Mouse (Mus musculus): ENCODE measurements around the gene Thoc5. TPM values are rescaled to one million over a fixed set of nuclear protein-coding genes. Genes with fewer than 3 reads are reported as not detected.
A peak's percentile ranks its signal among the peaks of the same experiment; 100 is the strongest.

Gene Thoc5
- total and polyA plus RNA-seq, 3 experiments, result 8.8 to 34.1 (median 32.3) TPM

GRCm38 (mm10) chr11:4906231-4906630 is 11.1 kb downstream of the Thoc5 start:
- DNase-seq, result no peak

GRCm38 (mm10) chr11:4916068-4916467 is 20.9 kb downstream of the Thoc5 start:
- peak; percentile 57 for DNase-seq

- peak; percentile 58 for DNase-seq
Observed at GRCm38 (mm10) chr11:4921281-4921680, 26.2 kb downstream of the Thoc5 start.

- peak; percentile 37 for DNase-seq
Observed at GRCm38 (mm10) chr11:4921751-4922150, 26.6 kb downstream of the Thoc5 start.

GRCm38 (mm10) chr11:4927224-4927623 is 32.1 kb downstream of the Thoc5 start:
- DNase-seq, result no peak

- peak; percentile 48 for DNase-seq
Observed at GRCm38 (mm10) chr11:4931009-4931601, 36.0 kb downstream of the Thoc5 start.

GRCm38 (mm10) chr11:4936243-4936642 is 41.1 kb downstream of the Thoc5 start:
- DNase-seq, result no peak

GRCm38 (mm10) chr11:4946530-4946929 is 51.4 kb downstream of the Thoc5 start:
- DNase-seq, result no peak

- peak; percentile 63 for DNase-seq
Observed at GRCm38 (mm10) chr11:4946947-4947812, 52.1 kb downstream of the Thoc5 start.

- DNase-seq, result no peak
Observed at GRCm38 (mm10) chr11:4947813-4948174, 52.7 kb downstream of the Thoc5 start, which contains the start of gene Nefh. Gene Nefh (minus strand): TSS chr11:4948064.

GRCm38 (mm10) chr11:4948792-4949191 is 53.7 kb downstream of the Thoc5 start:
- no peak for DNase-seq

GRCm38 (mm10) chr11:4949256-4950044 is 54.3 kb downstream of the Thoc5 start:
- DNase-seq, result peak; percentile 43

GRCm38 (mm10) chr11:4953401-4953800 is 58.3 kb downstream of the Thoc5 start:
- no peak for DNase-seq

GRCm38 (mm10) chr11:4953918-4954317 is 58.8 kb downstream of the Thoc5 start:
- peak; percentile 7 for DNase-seq

- DNase-seq, result peak; percentile 31
Observed at GRCm38 (mm10) chr11:4963099-4963808, 68.1 kb downstream of the Thoc5 start.

GRCm38 (mm10) chr11:4966325-4966724 is 71.2 kb downstream of the Thoc5 start:
- DNase-seq, result no peak

GRCm38 (mm10) chr11:4966888-4967287 is 71.8 kb downstream of the Thoc5 start:
- DNase-seq, result no peak

- no peak for DNase-seq
Observed at GRCm38 (mm10) chr11:4967549-4967948, 72.4 kb downstream of the Thoc5 start.

GRCm38 (mm10) chr11:4968376-4968775 is 73.3 kb downstream of the Thoc5 start:
- DNase-seq, result no peak

GRCm38 (mm10) chr11:4972967-4973870 is 78.1 kb downstream of the Thoc5 start:
- DNase-seq, result peak; percentile 53

- DNase-seq, result no peak
Observed at GRCm38 (mm10) chr11:4973871-4974256, 78.7 kb downstream of the Thoc5 start.
